Mouse (Mus musculus) heart, postnatal 0 days (tissue): ENCODE measurements at regions not wholly inside any gene's neighbourhood (a gene's known extent, or its start where the extent isn't known, plus 50 kb on each side); places are given as distances from the start of the nearest gene placed in this dataset.

ENCODE experiments used
- CTCF ChIP-seq: IDR thresholded peaks from 2 replicates; pipeline ENCODE4 v1.5.1; 2016; ENCODE audit warnings: antibody characterized with exemption, control low read depth, low read depth
- EP300 ChIP-seq: IDR thresholded peaks from 2 replicates; pipeline ENCODE4 v1.6.1; 2016; ENCODE audit warnings: antibody characterized with exemption, low read depth

DNA sequence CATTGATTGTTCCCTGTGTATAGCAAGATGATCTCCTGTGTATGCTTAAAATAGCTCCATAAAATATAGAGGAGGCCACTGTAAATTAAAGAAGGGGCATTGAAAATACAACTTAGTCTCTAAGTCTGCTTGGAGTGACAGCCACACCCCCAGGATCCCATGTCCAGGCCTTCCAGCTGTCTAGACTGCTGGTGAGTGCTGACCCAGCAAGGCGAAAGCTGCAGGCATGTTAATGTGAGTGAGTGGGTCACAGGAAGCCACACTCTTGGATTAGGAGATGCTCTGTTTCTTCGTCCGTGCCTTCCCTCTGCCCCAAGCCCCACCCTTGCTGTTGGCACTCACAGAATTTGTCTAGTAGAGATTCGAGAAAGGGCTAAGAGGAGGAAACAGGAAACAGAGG lies 453.7 kb downstream of the Ccdc171 start:
- TF ChIP-seq CTCF (no peak), EP300 (no peak)
